Mouse (Mus musculus) liver, postnatal 0 days (tissue): ENCODE data around the gene Ube4a.

Source experiments
- CTCF ChIP-seq: sonication (generic); IDR thresholded peaks from 2 replicates; pipeline ENCODE4 v1.5.1; 2016; ENCODE audit warnings: antibody characterized with exemption, low read depth
- EP300 ChIP-seq: IDR thresholded peaks from 2 replicates; pipeline ENCODE4 v1.6.1; 2016; ENCODE audit warnings: antibody characterized with exemption, low read depth, mild to moderate bottlenecking

DNA sequence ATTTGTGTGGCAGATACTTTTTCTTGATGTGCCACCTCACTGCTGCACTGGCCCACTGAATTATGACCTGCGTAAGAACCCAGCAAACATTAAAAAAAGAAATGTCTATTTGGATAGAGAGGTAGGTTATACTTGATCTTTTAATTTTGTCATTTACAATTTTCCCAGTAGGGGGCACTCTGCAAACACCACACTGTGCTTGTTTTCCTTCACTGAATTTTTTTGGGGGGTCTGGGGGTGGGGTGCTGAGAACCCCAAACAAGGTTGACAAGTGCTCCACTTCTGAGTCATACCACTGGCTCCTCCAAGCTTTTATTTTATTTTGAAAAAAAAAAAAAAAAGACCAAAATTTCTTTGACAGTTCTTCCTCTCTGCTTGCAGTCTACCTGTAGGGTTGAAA, 4.0 kb upstream of the Ube4a start:
- TF ChIP-seq CTCF: peak; percentile 42
- TF ChIP-seq EP300: no peak
